Mouse (Mus musculus) kidney, embryonic 16.5 days (tissue): ENCODE results near the gene Vmn2r89. TPM values are rescaled to one million over a fixed set of nuclear protein-coding genes. Genes with fewer than 3 reads are reported as not detected.

Experiments
- polyA plus RNA-seq: library from polyadenylated mRNA; unstranded; fragments of >200 nt; fragmentation: Nextera tagmentation; extraction: Ambion mirVana; gene quantifications from 2 replicates; pipeline ENCODE4 v1.2.1, GENCODE M21; 2015

Vmn2r89 gene
- polyA plus RNA-seq, 1 experiment from 2014 or later = not detected

Other genes starting within 250 kb of the Vmn2r89 start
- not detected in 2 replicates for gene Ear14, start 248.5 kb upstream of the Vmn2r89 start, polyA plus RNA-seq
- gene Rnase2a, start 195.7 kb upstream of the Vmn2r89 start, polyA plus RNA-seq = not detected in 2 replicates
- gene Gm7247, start 90.1 kb upstream of the Vmn2r89 start, polyA plus RNA-seq = not detected in 2 replicates
- not detected in 2 replicates for gene Vmn2r88, start 41.0 kb upstream of the Vmn2r89 start, polyA plus RNA-seq
- not detected in 2 replicates for gene Gm5622, start 100.9 kb downstream of the Vmn2r89 start, polyA plus RNA-seq
- gene Gm17175, start 122.2 kb downstream of the Vmn2r89 start, polyA plus RNA-seq = not detected in 2 replicates
- not detected in 2 replicates for gene Gm17174, start 140.3 kb downstream of the Vmn2r89 start, polyA plus RNA-seq
- gene Gm17078, start 159.5 kb downstream of the Vmn2r89 start, polyA plus RNA-seq = not detected in 2 replicates
- gene Gm4181, start 183.8 kb downstream of the Vmn2r89 start, polyA plus RNA-seq = not detected in 2 replicates
- not detected in 2 replicates for gene Gm17079, start 243.6 kb downstream of the Vmn2r89 start, polyA plus RNA-seq